In the genomic region with DNA sequence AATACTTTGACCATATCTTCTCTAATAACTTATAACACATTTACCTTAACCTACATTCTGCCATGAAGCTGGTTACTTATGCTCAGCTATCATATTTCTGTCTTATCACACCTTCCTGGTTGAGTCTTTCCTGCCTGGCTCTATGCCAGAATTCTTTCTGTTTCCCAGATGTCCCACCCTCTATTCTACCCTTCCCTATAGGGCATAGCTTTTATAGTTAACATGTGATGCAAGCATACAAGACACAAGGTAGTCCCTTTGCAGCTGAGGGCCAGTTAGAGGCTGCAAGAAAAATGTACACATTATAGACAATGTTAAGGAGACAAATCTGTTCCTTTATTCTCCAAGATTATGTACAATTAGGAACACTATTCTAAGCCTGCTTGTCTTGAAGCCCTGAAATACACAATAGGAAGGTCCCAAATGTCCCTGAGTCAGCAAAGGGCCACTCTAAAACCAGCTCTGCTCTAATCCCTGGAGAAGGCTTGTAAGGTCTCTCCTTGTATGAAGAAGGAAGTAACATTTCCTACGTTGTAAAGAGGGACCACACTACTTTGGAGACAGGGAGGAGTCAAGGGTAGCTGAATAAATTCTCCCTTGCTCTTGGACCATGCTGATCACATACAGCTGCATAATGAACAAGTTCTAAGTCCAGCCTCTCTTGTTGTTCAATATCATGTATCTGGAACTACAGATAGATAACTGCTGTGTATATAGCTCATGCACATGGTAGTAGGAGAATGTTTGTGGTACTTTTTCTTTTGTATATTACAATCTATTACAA, we compare ENCODE assay signal across 18 mouse cellular contexts.
DNase-seq lines count a peak whose midpoint lies in the region; ATAC-seq and TF ChIP-seq lines count a peak whose summit lies in the region.
"Had no signal": no experiment of that assay in that cellular context is flagged by ENCODE, and none has a peak within 500 bp of the region (broad histone marks: within the 10 kb centered on the region; RNA-seq: fewer than 3 reads in every experiment).

No protein-coding gene starts in this region.

- H3K4me2 ChIP-seq in lung, embryonic 14.5 days: no peak overlapping the region
- no peak overlapping the region for H3K4me2 ChIP-seq in lung, postnatal 0 days (replicated peaks; ENCODE audit: low read depth, low read length)
- no peak overlapping the region for H3K4me2 ChIP-seq in intestine, embryonic 15.5 days (replicated peaks)
- H3K4me2 ChIP-seq in stomach, embryonic 14.5 days (replicated peaks; ENCODE audit: low read depth, low read length): no peak overlapping the region
- H3K4me2 ChIP-seq: heart, embryonic 11.5 days; heart, embryonic 15.5 days; hindbrain, embryonic 13.5 days had no signal

- 52% methylated on average over 1 of the region's 1 CpGs for WGBS in lung, embryonic 14.5 days
- 29% methylated on average over 1 of the region's 1 CpGs for WGBS in lung, postnatal 0 days
- WGBS in intestine, embryonic 15.5 days: 38% methylated on average over 1 of the region's 1 CpGs
- 57% methylated on average over 1 of the region's 1 CpGs for WGBS in stomach, embryonic 14.5 days

- no peak overlapping the region for H3K9ac ChIP-seq in lung, embryonic 14.5 days
- no peak overlapping the region for H3K9ac ChIP-seq in lung, postnatal 0 days (replicated peaks; ENCODE audit: low read depth)
- H3K9ac ChIP-seq in intestine, embryonic 15.5 days: no peak overlapping the region
- no peak overlapping the region for H3K9ac ChIP-seq in stomach, embryonic 14.5 days (replicated peaks; ENCODE audit: low read depth, low read length)
- H3K9ac ChIP-seq: heart, embryonic 15.5 days; hindbrain, embryonic 13.5 days had no signal

- peak; percentile 32 for DNase-seq in lung, embryonic 14.5 days
- DNase-seq in lung, postnatal 0 days (ENCODE audit: low spot score): no peak
- no peak for DNase-seq in kidney, postnatal 36 days
- DNase-seq in ovary, postnatal 36 days (ENCODE audit: low spot score): no peak
- DNase-seq: adrenal gland, adult 8-10 months; cerebellum, adult 18-20 months; cerebellum, adult 9-11 months; heart, adult 2 months; heart, postnatal 14 days; kidney, adult 11 months had no signal

- H3K9me3 ChIP-seq in lung, embryonic 14.5 days (ENCODE audit: low read depth, low read length): no peaks in the 10 kb centered on the region
- no peaks in the 10 kb centered on the region for H3K9me3 ChIP-seq in lung, postnatal 0 days (ENCODE audit: low read length)
- no peaks in the 10 kb centered on the region for H3K9me3 ChIP-seq in intestine, embryonic 15.5 days
- H3K9me3 ChIP-seq in stomach, embryonic 14.5 days (ENCODE audit: control insufficient read depth, low read depth, low read length): no peaks in the 10 kb centered on the region
- H3K9me3 ChIP-seq: heart, embryonic 15.5 days; hindbrain, embryonic 13.5 days had no signal

- H3K4me1 ChIP-seq in lung, embryonic 14.5 days (ENCODE audit: insufficient read depth): no peaks in the 10 kb centered on the region
- H3K4me1 ChIP-seq in lung, postnatal 0 days (ENCODE audit: insufficient read depth, low read depth, low read length): no peaks in the 10 kb centered on the region
- no peaks in the 10 kb centered on the region for H3K4me1 ChIP-seq in intestine, embryonic 15.5 days (replicated peaks)
- H3K4me1 ChIP-seq in stomach, embryonic 14.5 days (ENCODE audit: control insufficient read depth, insufficient read depth, low read length): no peaks in the 10 kb centered on the region
- H3K4me1 ChIP-seq: heart, embryonic 15.5 days; hindbrain, embryonic 13.5 days had no signal

- no peaks in the 10 kb centered on the region for H3K36me3 ChIP-seq in lung, embryonic 14.5 days (ENCODE audit: insufficient read depth)
- H3K36me3 ChIP-seq in lung, postnatal 0 days (ENCODE audit: insufficient read depth, low read length): no peaks in the 10 kb centered on the region
- H3K36me3 ChIP-seq in intestine, embryonic 15.5 days: no peaks in the 10 kb centered on the region
- H3K36me3 ChIP-seq in stomach, embryonic 14.5 days (ENCODE audit: control insufficient read depth, insufficient read depth, low read length): no peaks in the 10 kb centered on the region
- H3K36me3 ChIP-seq: heart, embryonic 15.5 days; hindbrain, embryonic 13.5 days had no signal

- no peak overlapping the region for H3K27ac ChIP-seq in lung, embryonic 14.5 days (ENCODE audit: low read depth)
- no peak overlapping the region for H3K27ac ChIP-seq in lung, postnatal 0 days (ENCODE audit: low read length)
- no peak overlapping the region for H3K27ac ChIP-seq in intestine, embryonic 15.5 days
- H3K27ac ChIP-seq in stomach, embryonic 14.5 days (ENCODE audit: low read length): no peak overlapping the region
- H3K27ac ChIP-seq: heart, adult 2 months; heart, embryonic 15.5 days; hindbrain, embryonic 13.5 days; hindbrain, postnatal 0 days had no signal

- H3K4me3 ChIP-seq in lung, embryonic 14.5 days (ENCODE audit: low read depth, low read length): no peak overlapping the region
- no peak overlapping the region for H3K4me3 ChIP-seq in lung, postnatal 0 days (ENCODE audit: low read depth, low read length)
- H3K4me3 ChIP-seq in intestine, embryonic 15.5 days (replicated peaks): no peak overlapping the region
- H3K4me3 ChIP-seq in stomach, embryonic 14.5 days (ENCODE audit: low read depth, low read length): no peak overlapping the region
- H3K4me3 ChIP-seq: heart, adult 2 months; heart, embryonic 15.5 days; hindbrain, embryonic 13.5 days had no signal

- no peak for TF ChIP-seq EP300 in lung, postnatal 0 days (IDR thresholded peaks at IDR 0.05)

- ATAC-seq in lung, embryonic 14.5 days (ENCODE audit: insufficient read depth): no peak
- ATAC-seq in lung, postnatal 0 days: no peak
- ATAC-seq in intestine, embryonic 15.5 days: peak; percentile 98
- ATAC-seq in stomach, embryonic 14.5 days (ENCODE audit: insufficient number of reproducible peaks, insufficient read depth, low FRiP score, low read depth): peak; percentile 56; the same call in 1 of the 2 replicates
- ATAC-seq in frontal cortex, adult (ENCODE audit: low TSS enrichment): no peak
- ATAC-seq: forebrain, embryonic 16.5 days; hindbrain, postnatal 0 days had no signal

- no peaks in the 10 kb centered on the region for H3K27me3 ChIP-seq in lung, embryonic 14.5 days (ENCODE audit: insufficient read depth, low read length)
- H3K27me3 ChIP-seq in lung, postnatal 0 days (replicated peaks; ENCODE audit: insufficient read depth, low read length): no peaks in the 10 kb centered on the region
- H3K27me3 ChIP-seq in intestine, embryonic 15.5 days (replicated peaks): no peaks in the 10 kb centered on the region
- H3K27me3 ChIP-seq in stomach, embryonic 14.5 days (ENCODE audit: control insufficient read depth, insufficient read depth, low read length): no peaks in the 10 kb centered on the region
- H3K27me3 ChIP-seq: heart, embryonic 15.5 days; hindbrain, embryonic 13.5 days had no signal

- TF ChIP-seq CTCF in lung, embryonic 14.5 days (IDR thresholded peaks at IDR 0.05; ENCODE audit: low read depth): no peak
- no peak for TF ChIP-seq CTCF in lung, postnatal 0 days (IDR thresholded peaks at IDR 0.05)

Comparison
In these comparisons a context has a peak if more than half of its experiments do, and no peak if none do; other contexts are left out.
1. ATAC-seq: peak in intestine, embryonic 15.5 days (single experiment) and stomach, embryonic 14.5 days (single experiment); none in lung, embryonic 14.5 days (single experiment), lung, postnatal 0 days (single experiment) and frontal cortex, adult (single experiment).